Mouse (Mus musculus): ENCODE results near the gene Lypd6b. TPM values are rescaled to one million over a fixed set of nuclear protein-coding genes. Genes with fewer than 3 reads are reported as not detected.

Lypd6b gene
- total RNA-seq, 4 experiments from 2014 or later = 9.0 to 10.3 (median 9.7) TPM

- DNase-seq (ENCODE audit: low spot score in 2 of 2) = no peak
These were observed 17.0 kb upstream of the Lypd6b start for GRCm38 (mm10) chr2:49770440-49770839.

GRCm38 (mm10) chr2:49771172-49771571 is 16.3 kb upstream of the Lypd6b start:
- DNase-seq (ENCODE audit: low spot score in 2 of 2) = no peak

DNA sequence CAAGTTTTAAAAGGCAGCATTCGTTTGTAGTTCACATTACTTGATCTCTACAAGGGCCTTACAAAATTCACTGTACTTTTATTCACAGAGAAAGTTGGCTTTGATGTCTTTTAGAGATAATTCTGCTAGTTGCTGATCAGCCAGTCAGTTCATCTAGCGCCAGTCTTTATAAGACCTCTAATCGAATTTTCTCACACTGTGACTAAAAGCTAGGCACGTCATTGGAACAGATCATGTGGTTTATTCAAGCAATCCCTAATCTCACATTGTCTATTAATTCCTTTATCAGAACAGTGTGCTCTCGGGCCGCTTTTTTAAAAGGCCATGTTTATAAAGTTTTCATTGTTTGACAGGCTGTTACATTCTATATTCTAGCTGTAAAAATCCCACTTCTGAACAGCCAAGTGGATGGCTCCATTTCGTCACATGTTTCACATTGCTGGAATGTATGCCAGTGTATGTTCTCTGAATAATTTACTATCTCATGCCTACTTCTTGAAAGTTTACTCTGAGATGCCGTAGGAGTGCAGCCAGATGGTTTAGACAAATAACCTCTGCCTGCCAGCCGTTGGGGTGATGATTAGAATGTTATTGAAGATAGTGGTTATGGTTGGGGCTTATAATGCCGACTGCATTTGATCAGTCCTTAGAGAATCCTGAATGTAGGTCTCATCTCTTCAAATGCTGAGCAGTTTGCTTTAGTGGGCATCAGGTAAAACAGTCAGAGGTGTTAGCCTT is 14.1 kb upstream of the Lypd6b start:
- DNase-seq (ENCODE audit: low spot score in 2 of 2) = no peak

DNA sequence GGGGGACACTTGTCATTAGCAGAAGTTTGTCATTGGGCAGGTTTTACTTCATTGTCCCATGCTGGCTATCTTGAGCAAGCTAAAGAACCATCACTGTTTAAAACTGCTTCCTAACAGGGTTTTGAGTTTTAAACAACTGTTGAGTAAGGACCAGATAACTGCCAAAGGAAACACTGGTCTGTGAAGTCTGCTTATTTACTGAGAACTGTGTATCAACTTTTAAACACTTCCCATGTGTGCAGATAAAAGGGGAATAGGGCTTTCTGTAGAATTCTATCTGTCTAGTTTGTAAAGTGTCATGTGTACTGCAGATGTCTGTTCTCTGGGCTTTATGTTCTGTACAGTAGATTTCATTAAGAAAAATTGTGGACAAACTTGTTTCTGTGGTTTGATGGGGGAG is 13.3 kb upstream of the Lypd6b start:
- DNase-seq (ENCODE audit: low spot score in 2 of 2) = no peak

- no peak for DNase-seq (ENCODE audit: low spot score in 2 of 2)
These were observed 12.3 kb upstream of the Lypd6b start for GRCm38 (mm10) chr2:49775187-49775586.

DNA sequence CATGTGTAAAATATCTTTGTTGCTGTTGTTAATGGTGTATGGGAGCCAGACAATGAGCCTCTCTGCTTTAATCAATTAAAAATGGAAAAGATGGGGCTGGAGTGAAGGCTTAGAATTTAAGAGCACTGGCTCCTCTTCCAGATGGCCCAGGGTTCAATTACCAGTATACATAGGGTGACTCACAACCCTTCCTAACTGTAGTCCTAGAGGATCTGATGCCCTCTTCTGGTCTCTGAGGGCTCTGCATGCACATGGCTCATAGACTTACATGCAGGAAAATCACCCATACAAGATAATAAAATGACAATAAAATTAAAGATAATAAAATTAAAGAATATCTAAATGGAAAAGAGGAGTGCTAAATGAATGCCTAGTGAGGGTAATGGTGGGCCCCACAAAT is 11.8 kb upstream of the Lypd6b start:
- DNase-seq (ENCODE audit: low spot score in 2 of 2) = no peak

- DNase-seq (ENCODE audit: low spot score in 2 of 2) = no peak
These were observed 11.1 kb upstream of the Lypd6b start for GRCm38 (mm10) chr2:49776407-49776806.

GRCm38 (mm10) chr2:49788051-49788418 is 547 bp downstream of the Lypd6b start:
- DNase-seq (ENCODE audit: low spot score in 2 of 2) = no peak

GRCm38 (mm10) chr2:49788643-49789042 is 1.2 kb downstream of the Lypd6b start:
- no peak for DNase-seq (ENCODE audit: low spot score in 2 of 2)

DNA sequence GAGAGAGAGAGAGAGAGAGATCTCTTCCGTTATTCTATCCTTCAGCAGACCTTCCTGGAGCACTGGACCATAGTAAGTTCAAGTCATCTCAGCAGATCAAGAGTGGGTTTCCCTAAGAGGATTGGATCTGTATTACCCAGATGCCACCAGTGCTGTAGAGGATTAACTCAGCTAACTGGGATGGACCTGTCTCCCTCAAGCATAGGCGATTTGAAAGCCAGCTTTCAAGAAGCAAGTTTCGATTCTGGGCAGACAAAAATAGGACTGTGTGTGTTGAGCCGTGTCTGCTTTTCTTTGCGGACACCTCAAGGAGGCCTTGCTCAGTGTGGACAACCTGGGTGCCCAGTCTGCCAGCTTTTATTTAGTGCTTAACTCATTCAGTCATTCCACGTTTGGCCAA is 1.6 kb downstream of the Lypd6b start:
- DNase-seq (ENCODE audit: low spot score in 2 of 2) = no peak

DNA sequence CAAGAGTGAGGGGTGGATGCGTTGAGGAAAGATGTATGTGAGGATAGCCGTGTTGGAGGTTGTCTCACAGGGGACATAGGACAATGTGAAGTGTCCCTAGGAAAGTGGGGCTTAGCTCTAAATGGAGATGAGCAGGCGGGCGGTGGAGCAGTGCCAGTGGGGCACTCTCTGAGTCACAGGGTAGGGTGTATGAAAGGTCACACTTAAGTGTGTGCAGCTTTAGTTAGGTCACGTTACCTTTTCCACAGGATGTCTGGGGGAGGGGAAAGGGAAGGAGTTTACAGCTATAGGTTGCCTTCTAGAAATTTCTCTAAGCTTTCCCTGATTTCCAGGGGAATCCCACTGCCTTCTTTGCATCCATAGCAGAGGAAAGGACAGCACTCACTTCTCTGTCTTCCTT is 2.0 kb downstream of the Lypd6b start:
- no peak for DNase-seq (ENCODE audit: low spot score in 2 of 2)

- no peak for DNase-seq (ENCODE audit: low spot score in 2 of 2)
These were observed 10.1 kb downstream of the Lypd6b start for GRCm38 (mm10) chr2:49797444-49798143.

GRCm38 (mm10) chr2:49804448-49804847 is 17.0 kb downstream of the Lypd6b start:
- no peak for DNase-seq (ENCODE audit: low spot score in 2 of 2)

GRCm38 (mm10) chr2:49805736-49806371 is 18.4 kb downstream of the Lypd6b start:
- DNase-seq (ENCODE audit: low spot score in 2 of 2) = no peak

GRCm38 (mm10) chr2:49809496-49809895 is 22.0 kb downstream of the Lypd6b start:
- no peak for DNase-seq (ENCODE audit: low spot score in 2 of 2)

GRCm38 (mm10) chr2:49811420-49811819 is 23.9 kb downstream of the Lypd6b start:
- DNase-seq (ENCODE audit: low spot score in 2 of 2) = no peak

DNA sequence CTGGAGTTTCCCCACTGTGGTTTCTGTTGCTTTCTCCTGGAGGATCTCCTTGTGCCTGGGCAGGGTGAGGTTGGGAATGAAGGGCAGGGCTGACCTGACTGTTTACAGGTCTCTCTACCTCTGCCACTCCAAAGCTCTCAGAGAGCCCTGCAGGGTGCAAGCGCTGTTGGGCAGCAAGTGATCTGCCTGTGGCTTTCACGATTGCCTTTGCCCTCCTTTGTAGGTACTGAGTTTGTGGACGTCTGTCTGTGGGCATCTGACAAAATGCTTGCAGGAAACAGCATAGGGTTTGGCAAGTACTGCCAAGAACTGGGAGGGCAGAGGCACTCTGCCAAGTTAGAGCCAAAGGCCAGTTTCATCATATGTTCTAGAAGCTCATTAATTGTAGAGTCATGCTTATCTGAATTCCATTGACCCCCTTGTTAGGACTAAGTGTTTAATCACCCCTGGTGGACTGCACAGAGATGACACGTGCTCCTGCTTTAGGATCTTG is 24.4 kb downstream of the Lypd6b start:
- no peak for DNase-seq (ENCODE audit: low spot score in 2 of 2)

DNA sequence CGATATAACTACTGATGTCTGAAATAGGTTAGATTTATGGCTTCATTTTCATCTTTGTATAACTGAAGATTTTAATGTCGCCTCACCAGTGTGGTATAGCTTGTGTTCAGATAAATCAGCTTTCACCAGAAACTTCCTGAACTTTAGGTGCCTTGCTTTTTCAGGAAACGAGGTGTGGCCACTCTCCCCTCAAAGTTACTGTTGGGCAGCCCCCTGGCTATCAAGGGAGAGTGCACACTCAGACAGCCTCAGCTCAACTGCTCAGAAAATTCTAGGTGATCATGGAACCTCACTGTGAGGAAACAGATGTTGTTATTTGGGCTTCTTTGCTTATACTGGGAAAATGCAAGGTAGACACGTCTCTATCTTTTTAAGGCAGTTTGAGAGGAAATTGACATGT is 25.7 kb downstream of the Lypd6b start:
- no peak for DNase-seq (ENCODE audit: low spot score in 2 of 2)

- DNase-seq (ENCODE audit: low spot score in 2 of 2) = no peak
These were observed 26.5 kb downstream of the Lypd6b start for GRCm38 (mm10) chr2:49814011-49814410.

GRCm38 (mm10) chr2:49815696-49816320 is 28.3 kb downstream of the Lypd6b start:
- no peak for DNase-seq (ENCODE audit: low spot score in 2 of 2)

DNA sequence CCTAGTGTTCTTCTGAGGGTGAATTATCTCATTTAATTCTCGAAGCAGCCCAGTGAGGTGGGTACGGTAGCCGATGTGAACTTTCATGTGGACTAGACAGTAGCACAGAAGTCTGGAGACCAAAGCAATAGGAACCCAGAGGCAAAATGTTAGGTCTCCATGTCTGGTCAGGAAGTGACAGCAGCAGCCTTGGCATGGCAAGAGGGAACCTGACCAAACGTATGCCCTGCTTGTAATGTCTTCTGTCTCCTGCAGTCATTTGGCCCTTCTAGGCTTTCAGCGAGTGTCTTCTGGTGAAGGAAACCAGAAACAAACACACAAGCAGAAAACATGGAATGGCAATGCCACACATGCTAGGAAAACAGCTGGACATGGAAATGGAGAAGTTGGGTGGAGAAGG is 29.1 kb downstream of the Lypd6b start:
- no peak for DNase-seq (ENCODE audit: low spot score in 2 of 2)

GRCm38 (mm10) chr2:49817151-49817550 is 29.7 kb downstream of the Lypd6b start:
- DNase-seq (ENCODE audit: low spot score in 2 of 2) = no peak
